Mouse (Mus musculus): Measurements from ENCODE around the gene Ly6f.

The Ly6f gene

DNA sequence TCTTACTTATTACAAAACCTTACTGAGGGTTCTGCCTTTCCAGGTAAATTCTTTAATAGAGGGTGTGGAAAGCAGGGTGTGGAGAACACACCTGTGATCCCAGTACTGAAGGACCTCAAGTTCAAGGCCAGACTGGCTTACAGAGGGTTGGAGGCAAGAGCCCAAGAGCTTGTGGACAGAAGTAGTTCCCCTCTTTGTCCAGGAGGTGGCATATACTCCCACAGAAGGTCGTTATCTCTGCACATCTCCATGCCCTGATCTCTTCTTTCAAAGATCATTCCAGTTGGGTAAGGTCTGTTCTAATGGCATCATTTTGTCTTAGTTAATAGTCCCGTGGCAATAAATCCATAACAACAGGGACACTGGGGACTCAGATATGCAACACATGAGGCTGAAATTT, 49.0 kb downstream of the Ly6f start:
- peak; percentile 21 for DNase-seq (ENCODE audit: low read depth, low spot score)

- DNase-seq (ENCODE audit: low read depth, low spot score) = no peak
Observed at GRCm38 (mm10) chr15:75318584-75318983, 50.4 kb downstream of the Ly6f start.

DNA sequence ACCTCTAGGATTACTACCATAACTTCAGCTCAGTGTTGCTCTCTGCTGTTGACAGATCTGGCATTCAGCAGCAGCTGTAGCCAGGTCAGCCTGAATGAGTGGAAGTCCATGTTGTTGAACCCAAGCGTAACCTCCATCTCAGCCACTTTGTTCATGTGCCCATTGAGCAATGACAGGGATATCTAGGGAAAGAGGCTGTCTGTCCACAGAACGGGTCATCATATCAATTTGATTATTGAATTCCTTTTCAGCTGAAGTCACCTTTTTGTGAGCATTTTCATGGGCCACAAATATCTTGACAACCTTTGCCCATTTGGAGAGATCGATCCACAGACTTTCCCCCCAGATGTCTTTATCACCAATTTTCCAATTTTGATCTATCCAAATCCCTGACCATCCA, 51.9 kb downstream of the Ly6f start:
- DNase-seq (ENCODE audit: low read depth, low spot score) = no peak
